In the genomic region with DNA sequence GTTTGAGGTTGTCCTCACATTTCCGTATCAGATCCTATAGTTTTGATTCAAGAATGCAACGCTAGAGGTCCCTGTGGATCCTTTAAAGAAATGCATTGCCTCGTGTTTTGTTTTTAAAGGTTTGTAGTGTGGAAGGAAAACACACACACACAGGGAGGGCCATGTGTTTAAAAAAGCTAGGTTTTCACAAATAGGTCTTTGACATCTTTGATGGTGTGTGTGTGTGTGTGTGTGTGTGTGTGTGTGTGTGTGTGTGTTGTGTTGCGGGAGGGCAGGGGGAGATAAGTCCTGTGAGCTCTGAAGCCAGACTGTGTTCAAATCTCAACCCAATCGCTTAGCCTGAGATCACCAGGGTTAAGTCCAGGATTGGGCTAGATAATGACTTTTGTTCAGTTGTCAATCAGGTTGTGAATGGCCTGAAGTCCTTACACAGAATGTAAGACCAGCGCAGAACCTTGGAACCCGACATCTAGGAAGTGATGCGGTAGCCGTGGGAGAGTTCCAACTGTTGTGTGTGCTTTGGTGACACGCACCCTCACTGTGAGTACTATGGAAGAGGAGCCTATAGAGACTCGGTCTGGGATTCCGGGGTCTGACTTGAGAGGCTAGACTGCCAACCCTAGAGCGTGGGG, we compare ENCODE assay signal across 8 mouse cellular contexts. TPM values are rescaled to one million over a fixed set of nuclear protein-coding genes. Genes with fewer than 3 reads are reported as not detected.
A peak's percentile ranks its signal among the peaks of the same experiment; 100 is the strongest.
DNase-seq lines count a peak whose midpoint lies in the region; ATAC-seq and TF ChIP-seq lines count a peak whose summit lies in the region.

No protein-coding gene starts in this region.

- no peak overlapping the region for H3K27ac ChIP-seq in MEL (ENCODE audit: control insufficient read depth, low read depth, low read length)
- H3K27ac ChIP-seq in kidney, embryonic 16.5 days (ENCODE audit: low read length) = no peak overlapping the region
- H3K27ac ChIP-seq in midbrain, embryonic 13.5 days = no peak overlapping the region

- peak overlapping the region; percentile 57 to 76 for H3K4me3 ChIP-seq in MEL (ENCODE audit: control insufficient read depth in 1 of 2, insufficient read depth in 1 of 2, low read depth in 2 of 2, low read length in 2 of 2)
- H3K4me3 ChIP-seq in kidney, embryonic 16.5 days (ENCODE audit: low read length) = peak overlapping the region; percentile 48
- peak overlapping the region; percentile 28 for H3K4me3 ChIP-seq in midbrain, embryonic 13.5 days (replicated peaks)

- H3K4me1 ChIP-seq in MEL (ENCODE audit: control insufficient read depth in 1 of 2, insufficient read depth in 2 of 2, low read length in 2 of 2) = peaks cover 0 to 10% of the 10 kb centered on the region in 2 experiments; a peak in 1 of 4 replicates
- peaks cover 7% of the 10 kb centered on the region; the same call in 1 of the 2 replicates for H3K4me1 ChIP-seq in kidney, embryonic 16.5 days (ENCODE audit: insufficient read depth, low read length)
- H3K4me1 ChIP-seq in midbrain, embryonic 13.5 days (replicated peaks) = peaks cover 14% of the 10 kb centered on the region

- H3K27me3 ChIP-seq in MEL (ENCODE audit: control insufficient read depth in 1 of 2, insufficient read depth in 2 of 2, low read length in 2 of 2) = no peaks in the 10 kb centered on the region
- peaks cover 2% of the 10 kb centered on the region; the same call in 1 of the 2 replicates for H3K27me3 ChIP-seq in kidney, embryonic 16.5 days (ENCODE audit: insufficient read depth, low read length)
- peaks cover 66% of the 10 kb centered on the region for H3K27me3 ChIP-seq in midbrain, embryonic 13.5 days

- peak overlapping the region; percentile 74 for H3K4me2 ChIP-seq in kidney, embryonic 16.5 days (replicated peaks; ENCODE audit: low read depth, low read length)
- H3K4me2 ChIP-seq in midbrain, embryonic 13.5 days (replicated peaks) = peak overlapping the region; percentile 52

- peak; percentile 64 for ATAC-seq in erythroblast, adult 5-6 weeks (replicated peaks; ENCODE audit: low FRiP score, poor library complexity, severe bottlenecking)
- ATAC-seq in kidney, embryonic 16.5 days (ENCODE audit: low FRiP score, low TSS enrichment) = peak; percentile 80
- peak; percentile 76 for ATAC-seq in midbrain, embryonic 13.5 days

- no peak for TF ChIP-seq EP300 in MEL (IDR thresholded peaks at IDR 0.05; ENCODE audit: low read depth in 1 of 2, low read length in 2 of 2)

- H3K79me2 ChIP-seq in MEL (ENCODE audit: control insufficient read depth, insufficient read depth, low read length, poor library complexity) = no peaks in the 10 kb centered on the region

- peak overlapping the region; percentile 55 for H3K9ac ChIP-seq in MEL (ENCODE audit: control insufficient read depth, low read depth, low read length, poor library complexity, severe bottlenecking)
- peak overlapping the region; percentile 52 for H3K9ac ChIP-seq in kidney, embryonic 16.5 days (replicated peaks; ENCODE audit: low read length)
- peak overlapping the region; percentile 32; the same call in 1 of the 2 replicates for H3K9ac ChIP-seq in midbrain, embryonic 13.5 days (replicated peaks)

- H3K9me3 ChIP-seq in MEL (replicated peaks; ENCODE audit: insufficient read depth, low read length) = no peaks in the 10 kb centered on the region
- no peaks in the 10 kb centered on the region for H3K9me3 ChIP-seq in kidney, embryonic 16.5 days (ENCODE audit: low read length)
- no peaks in the 10 kb centered on the region for H3K9me3 ChIP-seq in midbrain, embryonic 13.5 days

- no peaks in the 10 kb centered on the region for H3K36me3 ChIP-seq in MEL (ENCODE audit: control insufficient read depth in 1 of 2, insufficient read depth in 2 of 2, low read length in 2 of 2)
- no peaks in the 10 kb centered on the region for H3K36me3 ChIP-seq in kidney, embryonic 16.5 days (ENCODE audit: insufficient read depth, low read length)
- no peaks in the 10 kb centered on the region for H3K36me3 ChIP-seq in midbrain, embryonic 13.5 days

- peak; percentile 30 to 86 (median 31); a peak in 4 of 6 replicates for TF ChIP-seq CTCF in MEL (IDR thresholded peaks at IDR 0.05 in 2 of 3, conservative IDR thresholded peaks at IDR 0.05 in 1 of 3; ENCODE audit: control insufficient read depth in 1 of 3, insufficient read depth in 1 of 3, low read depth in 2 of 3, low read length in 3 of 3, poor library complexity in 1 of 3, severe bottlenecking in 1 of 3)

- intact Hi-C loops in left cerebral cortex, postnatal 4 days (cut with DNase I) = loop anchor here (2.0 to 10.0 kb wide), 4 partner anchors 187 to 585 kb away; a partner anchor contains a TSS

- DNase-seq in kidney, adult 18-20 months = peak; percentile 18
- DNase-seq in kidney, adult 8-10 months = no peak
- DNase-seq in MEL (ENCODE audit: low read depth, low spot score) = peak; percentile 79
- DNase-seq in spleen, postnatal 14 days (ENCODE audit: low spot score in 2 of 2) = no peak
- no peak for DNase-seq in left cerebral cortex, postnatal 4 days

- peak; percentile 92 for TF ChIP-seq RAD21 in MEL (IDR thresholded peaks at IDR 0.05; ENCODE audit: low read depth, low read length)

- 6% methylated on average over 13 of the region's 13 CpGs for WGBS in kidney, embryonic 16.5 days
- WGBS in midbrain, embryonic 13.5 days = 2% methylated on average over 13 of the region's 13 CpGs

- TF ChIP-seq POLR2A in MEL (IDR thresholded peaks at IDR 0.05; ENCODE audit: control insufficient read depth in 1 of 2, insufficient read depth in 1 of 2, low read depth in 1 of 2, low read length in 2 of 2, poor library complexity in 1 of 2) = no peak

TF ChIP-seq in MEL, 35 proteins besides CTCF, POLR2A, EP300 and RAD21:
- TF ChIP-seq NELFE (IDR thresholded peaks at IDR 0.05; ENCODE audit: low read depth, low read length) (no peak), MXI1 (IDR thresholded peaks at IDR 0.05; ENCODE audit: low read depth, low read length) (peak; percentile 96), TCF12 (IDR thresholded peaks at IDR 0.05; ENCODE audit: low read depth, low read length) (no peak), SMC3 (IDR thresholded peaks at IDR 0.05; ENCODE audit: low read depth, low read length) (peak; percentile 85), TBP (IDR thresholded peaks at IDR 0.05; ENCODE audit: low read depth, low read length) (no peak), ELF1 (IDR thresholded peaks at IDR 0.05; ENCODE audit: low read depth, low read length) (0 out of 2 replicates have a peak, but pooled peaks have one; percentile 42), CHD2 (IDR thresholded peaks at IDR 0.05; ENCODE audit: low read length) (no peak), ETS1 (IDR thresholded peaks at IDR 0.05; ENCODE audit: low read depth, low read length) (0 out of 2 replicates have a peak, but pooled peaks have one; percentile 12), MYC (IDR thresholded peaks at IDR 0.05; ENCODE audit: low read depth, low read length) (peak; percentile 94), HCFC1 (IDR thresholded peaks at IDR 0.05; ENCODE audit: low read depth, low read length) (no peak), GATA1 (IDR thresholded peaks at IDR 0.05; ENCODE audit: low read depth, low read length) (peak; percentile 59; the same call in 1 of the 2 replicates), NRF1 (IDR thresholded peaks at IDR 0.05; ENCODE audit: insufficient read depth, low read depth, low read length, poor library complexity, severe bottlenecking) (no peak), MAX (IDR thresholded peaks at IDR 0.05; ENCODE audit: low read length) (peak; percentile 88), ZKSCAN1 (IDR thresholded peaks at IDR 0.05; ENCODE audit: low read depth, low read length) (no peak), GABPA (IDR thresholded peaks at IDR 0.05; ENCODE audit: low read depth, low read length) (no peak), BHLHE40 (IDR thresholded peaks at IDR 0.05; ENCODE audit: borderline replicate concordance, low read depth, low read length) (no peak), MEF2A (IDR thresholded peaks at IDR 0.05; ENCODE audit: extremely low read depth, insufficient replicate concordance, low read depth, low read length, poor library complexity, severe bottlenecking) (no peak), SIN3A (IDR thresholded peaks at IDR 0.05; ENCODE audit: low read length) (peak; percentile 87; the same call in 1 of the 2 replicates), MAZ (IDR thresholded peaks at IDR 0.05; ENCODE audit: low read depth, low read length) (no peak), JUND (IDR thresholded peaks at IDR 0.05; ENCODE audit: low read depth, low read length) (no peak), ZC3H11A (IDR thresholded peaks at IDR 0.05; ENCODE audit: low read depth, low read length) (peak; percentile 93), TAL1 (IDR thresholded peaks at IDR 0.05; ENCODE audit: low read length) (no peak)

RNA-seq across cellular contexts. Expression of a gene that starts 8.4 kb away (rescaled TPM):
- 1.3 and 1.5 TPM in 2 replicates for total RNA-seq in MEL (2012; rRNA removed)
- 1 to 10 TPM in 1 of 2 experiments, not detected in 1; 1.7 TPM for polyA plus RNA-seq in MEL (2012; ENCODE audit: insufficient read depth in 1 of 2, insufficient read length in 2 of 2, low read depth in 1 of 2, low replicate concordance in 2 of 2, missing spikeins in 1 of 2)
- total RNA-seq in erythroblast, adult 5-6 weeks (2015; ENCODE audit: low replicate concordance) = 1.0 TPM in 1 of 2 replicates, not detected in the other
- total RNA-seq in erythroblast, adult 5-6 weeks (2017; ENCODE audit: low replicate concordance) = 0.68 and 4.2 TPM in 2 replicates
- 0.91 and 1.6 TPM in 2 replicates for polyA plus RNA-seq in kidney, embryonic 16.5 days (2015; fragmentation: Nextera tagmentation; extraction: Ambion mirVana)
- polyA plus RNA-seq in midbrain, embryonic 13.5 days (2015; fragmentation: Nextera tagmentation; extraction: Ambion mirVana) = 1.6 and 2.2 TPM in 2 replicates
- total RNA-seq in left cerebral cortex, postnatal 4 days (2021) = under 1 TPM in 1 of 2 experiments, not detected in 1; 0.28 TPM

RNA-seq across cellular contexts. Expression of a gene that starts 16.5 kb away (rescaled TPM):
- total RNA-seq in MEL (2012; rRNA removed) = 83.6 and 105 TPM in 2 replicates
- polyA plus RNA-seq in MEL (2012; ENCODE audit: insufficient read depth in 1 of 2, insufficient read length in 2 of 2, low read depth in 1 of 2, low replicate concordance in 2 of 2, missing spikeins in 1 of 2) = 100 to 1,000 TPM in 1 of 2 experiments, not detected in 1; 184 TPM
- 921 and 924 TPM in 2 replicates for total RNA-seq in erythroblast, adult 5-6 weeks (2015; ENCODE audit: low replicate concordance)
- total RNA-seq in erythroblast, adult 5-6 weeks (2017; ENCODE audit: low replicate concordance) = 849 and 890 TPM in 2 replicates
- polyA plus RNA-seq in kidney, embryonic 16.5 days (2015; fragmentation: Nextera tagmentation; extraction: Ambion mirVana) = 62.2 and 63.5 TPM in 2 replicates
- polyA plus RNA-seq in midbrain, embryonic 13.5 days (2015; fragmentation: Nextera tagmentation; extraction: Ambion mirVana) = 21.7 and 23.8 TPM in 2 replicates
- total RNA-seq in left cerebral cortex, postnatal 4 days (2021) = 10 to 100 TPM; 14.0 to 17.9 TPM

Comparison
In these comparisons a context has a peak if more than half of its experiments do, and no peak if none do; other contexts are left out.
1. DNase-seq: peak in kidney, adult 18-20 months (single experiment) and MEL (single experiment); none in kidney, adult 8-10 months (0 of 2), spleen, postnatal 14 days (0 of 2) and left cerebral cortex, postnatal 4 days (single experiment).
2. Peak in every context shown above with its lines, with median percentiles within 50 percentile points of each other: H3K4me3 ChIP-seq, H3K9ac ChIP-seq and ATAC-seq.